Mouse (Mus musculus): ENCODE results near the gene Sgf29. TPM values are rescaled to one million over a fixed set of nuclear protein-coding genes. Genes with fewer than 3 reads are reported as not detected.

The Sgf29 gene
- polyA plus RNA-seq, 1 experiment from 2014 or later, result 28.9 TPM

DNA sequence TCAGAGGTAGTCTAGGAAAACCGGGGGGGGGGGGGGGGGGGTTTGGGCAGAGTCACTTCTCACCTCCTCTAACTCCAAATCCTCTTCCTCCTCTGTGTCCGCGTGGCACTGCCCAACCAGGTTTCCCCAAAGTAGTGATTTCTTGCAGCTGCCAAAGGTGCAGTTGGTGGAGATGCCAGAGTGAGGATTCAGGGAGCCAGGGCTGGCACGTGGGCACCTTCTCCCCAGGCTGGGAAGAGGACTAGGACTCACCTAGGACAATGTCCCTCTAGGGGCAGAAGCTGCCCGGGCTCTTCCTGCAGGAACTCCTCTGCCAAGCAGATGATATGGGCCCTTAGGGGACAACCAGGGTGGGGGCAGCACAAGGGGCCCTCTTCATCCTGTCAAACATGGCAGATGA, 42.6 kb downstream of the Sgf29 start:
- H3K9me3 ChIP-seq (ENCODE audit: control insufficient read depth, low read length), result no peaks in the 10 kb centered on the region
- no peak for ATAC-seq (ENCODE audit: low FRiP score, low TSS enrichment)
- no peak overlapping the region for H3K27ac ChIP-seq (replicated peaks)
- H3K4me3 ChIP-seq (ENCODE audit: low read depth, low read length), result no peak overlapping the region
- no peak for DNase-seq (ENCODE audit: low spot score)
- H3K36me3 ChIP-seq (ENCODE audit: control insufficient read depth, insufficient read depth, low read length), result no peaks in the 10 kb centered on the region; the same call in none of the 2 replicates
- TF ChIP-seq CTCF (IDR thresholded peaks at IDR 0.05; ENCODE audit: low read depth) (no peak), EP300 (optimal IDR thresholded peaks at IDR 0.05) (no peak)
- H3K4me2 ChIP-seq (replicated peaks; ENCODE audit: low read depth), result no peak overlapping the region
- H3K9ac ChIP-seq (ENCODE audit: low read length), result no peak overlapping the region
- H3K27me3 ChIP-seq (ENCODE audit: control insufficient read depth, insufficient read depth, low read length), result no peaks in the 10 kb centered on the region
- WGBS, result 83% methylated on average over 5 of the region's 5 CpGs
- H3K4me1 ChIP-seq (replicated peaks; ENCODE audit: control insufficient read depth, insufficient read depth), result no peaks in the 10 kb centered on the region; the same call in 1 of the 2 replicates

DNA sequence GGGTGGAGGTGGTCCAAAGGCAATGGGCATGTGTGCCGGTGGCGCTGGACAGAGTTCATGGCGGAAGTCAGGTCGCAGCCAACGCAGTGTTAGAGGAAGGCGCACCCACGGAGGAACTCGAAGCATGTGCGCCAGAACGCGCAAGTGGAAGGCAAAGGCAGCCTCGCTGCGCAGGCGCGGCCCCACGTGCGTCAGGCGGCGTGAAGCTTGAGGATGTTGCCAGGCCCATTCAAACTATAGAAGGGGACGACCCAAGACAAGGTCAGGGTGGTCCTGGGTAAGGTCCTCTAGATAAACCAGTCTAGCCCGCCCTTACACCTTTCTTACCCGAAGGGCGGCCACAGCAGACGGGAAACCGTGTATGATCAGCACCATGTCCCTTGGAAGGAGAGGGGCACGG, 43.3 kb downstream of the Sgf29 start:
- Histone ChIP-seq H3K4me1 (replicated peaks; ENCODE audit: control insufficient read depth, insufficient read depth) (no peaks in the 10 kb centered on the region; the same call in 1 of the 2 replicates), H3K4me3 (ENCODE audit: low read depth, low read length) (no peak overlapping the region), H3K27ac (replicated peaks) (no peak overlapping the region), H3K9me3 (ENCODE audit: control insufficient read depth, low read length) (no peaks in the 10 kb centered on the region), H3K27me3 (ENCODE audit: control insufficient read depth, insufficient read depth, low read length) (no peaks in the 10 kb centered on the region), H3K9ac (ENCODE audit: low read length) (no peak overlapping the region), H3K36me3 (ENCODE audit: control insufficient read depth, insufficient read depth, low read length) (no peaks in the 10 kb centered on the region; the same call in none of the 2 replicates), H3K4me2 (replicated peaks; ENCODE audit: low read depth) (no peak overlapping the region)
- ATAC-seq (ENCODE audit: low FRiP score, low TSS enrichment), result no peak
- 93% methylated on average over 26 of the region's 26 CpGs for WGBS
- TF ChIP-seq EP300 (optimal IDR thresholded peaks at IDR 0.05), result no peak
- TF ChIP-seq CTCF (IDR thresholded peaks at IDR 0.05; ENCODE audit: low read depth), result no peak
- no peak for DNase-seq (ENCODE audit: low spot score)

DNA sequence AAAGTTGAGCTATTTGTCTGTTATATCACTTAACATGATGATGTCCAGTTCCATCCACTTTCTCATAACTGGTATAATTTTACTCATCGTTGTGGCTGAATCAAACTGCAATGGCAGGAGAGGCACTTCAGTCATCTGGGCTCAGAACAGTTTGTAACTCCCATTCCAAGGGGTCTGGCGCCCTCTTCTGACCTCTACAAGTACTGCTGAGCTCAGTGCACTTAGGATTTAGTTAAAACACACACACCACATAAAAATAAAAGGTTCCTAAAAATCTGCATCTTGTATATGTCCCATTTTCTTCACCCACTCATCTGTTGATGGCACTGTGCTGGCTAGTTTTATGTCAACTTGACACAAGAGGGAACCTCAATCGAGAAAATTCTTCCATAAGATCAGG, 44.1 kb downstream of the Sgf29 start:
- Histone ChIP-seq H3K9me3 (ENCODE audit: control insufficient read depth, low read length) (no peaks in the 10 kb centered on the region), H3K27ac (replicated peaks) (no peak overlapping the region), H3K27me3 (ENCODE audit: control insufficient read depth, insufficient read depth, low read length) (no peaks in the 10 kb centered on the region), H3K9ac (ENCODE audit: low read length) (no peak overlapping the region), H3K36me3 (ENCODE audit: control insufficient read depth, insufficient read depth, low read length) (no peaks in the 10 kb centered on the region; the same call in none of the 2 replicates), H3K4me2 (replicated peaks; ENCODE audit: low read depth) (no peak overlapping the region), H3K4me3 (ENCODE audit: low read depth, low read length) (no peak overlapping the region), H3K4me1 (replicated peaks; ENCODE audit: control insufficient read depth, insufficient read depth) (no peaks in the 10 kb centered on the region; the same call in 1 of the 2 replicates)
- peak; percentile 85 for DNase-seq (ENCODE audit: low spot score)
- ATAC-seq (ENCODE audit: low FRiP score, low TSS enrichment), result no peak
- WGBS, result 22% methylated on average over 3 of the region's 3 CpGs
- peak; percentile 91 for TF ChIP-seq CTCF (IDR thresholded peaks at IDR 0.05; ENCODE audit: low read depth)
- no peak for TF ChIP-seq EP300 (optimal IDR thresholded peaks at IDR 0.05)

DNA sequence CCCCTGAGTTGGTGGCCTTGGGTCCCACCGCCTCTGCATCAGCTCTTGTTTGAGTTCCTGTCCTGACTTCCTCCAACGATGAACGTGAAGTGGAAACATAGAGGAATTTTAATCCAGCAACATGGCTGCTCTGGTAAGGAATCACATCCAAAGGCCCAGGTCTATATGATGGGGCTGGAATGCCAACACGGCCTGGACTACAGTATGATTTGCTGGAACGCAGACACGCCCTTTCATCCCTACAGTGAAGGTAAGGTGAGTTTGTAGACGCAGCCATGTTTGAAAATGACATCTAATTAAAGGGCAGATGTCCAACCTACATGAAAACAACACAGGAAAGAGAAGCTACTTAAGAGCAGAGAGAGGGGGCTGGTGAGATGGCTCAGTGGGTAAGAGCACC, 44.7 kb downstream of the Sgf29 start:
- DNase-seq (ENCODE audit: low spot score) (no peak), ATAC-seq (ENCODE audit: low FRiP score, low TSS enrichment) (no peak)
- 81% methylated on average over 7 of the region's 7 CpGs for WGBS
- TF ChIP-seq CTCF (IDR thresholded peaks at IDR 0.05; ENCODE audit: low read depth), result no peak
- no peak for TF ChIP-seq EP300 (optimal IDR thresholded peaks at IDR 0.05)
- Histone ChIP-seq H3K4me2 (replicated peaks; ENCODE audit: low read depth) (no peak overlapping the region), H3K4me3 (ENCODE audit: low read depth, low read length) (no peak overlapping the region), H3K9ac (ENCODE audit: low read length) (no peak overlapping the region), H3K9me3 (ENCODE audit: control insufficient read depth, low read length) (no peaks in the 10 kb centered on the region), H3K4me1 (replicated peaks; ENCODE audit: control insufficient read depth, insufficient read depth) (no peaks in the 10 kb centered on the region; the same call in 1 of the 2 replicates), H3K27ac (replicated peaks) (no peak overlapping the region), H3K36me3 (ENCODE audit: control insufficient read depth, insufficient read depth, low read length) (no peaks in the 10 kb centered on the region; the same call in none of the 2 replicates), H3K27me3 (ENCODE audit: control insufficient read depth, insufficient read depth, low read length) (no peaks in the 10 kb centered on the region)

DNA sequence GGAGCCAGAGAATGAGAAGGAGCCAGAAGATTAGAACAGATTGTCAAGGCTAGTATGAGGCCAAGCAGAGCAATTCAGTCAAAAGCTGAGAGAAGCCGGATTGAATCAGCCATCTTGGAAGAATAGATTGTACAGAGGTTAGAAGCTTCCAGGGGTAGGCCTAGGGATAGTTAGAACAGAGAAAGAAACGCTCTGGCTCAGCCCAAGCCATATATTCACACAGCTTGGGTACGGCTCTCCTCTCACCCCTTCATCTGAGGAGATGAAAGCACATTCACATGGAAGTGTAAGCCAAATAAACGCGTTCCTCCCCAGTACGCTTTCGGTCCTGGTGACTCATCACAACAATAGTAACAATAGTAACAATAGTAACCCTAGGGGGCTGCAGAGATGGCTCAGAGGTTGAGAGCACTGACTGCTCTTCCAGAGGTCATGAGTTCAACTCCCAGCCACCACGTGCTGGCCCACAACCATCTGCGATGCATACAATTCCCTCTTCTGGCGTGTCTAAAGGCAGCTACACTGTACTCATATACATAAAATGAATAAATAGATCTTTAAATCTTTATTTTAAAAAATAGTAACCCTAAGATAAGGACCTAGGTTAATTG, 45.4 kb downstream of the Sgf29 start:
- ATAC-seq (ENCODE audit: low FRiP score, low TSS enrichment) (no peak), DNase-seq (ENCODE audit: low spot score) (no peak)
- H3K27ac ChIP-seq (replicated peaks), result no peak overlapping the region; the same call in 1 of the 2 replicates
- no peaks in the 10 kb centered on the region; the same call in 1 of the 2 replicates for H3K4me1 ChIP-seq (replicated peaks; ENCODE audit: control insufficient read depth, insufficient read depth)
- no peak overlapping the region; the same call in 1 of the 2 replicates for H3K9ac ChIP-seq (ENCODE audit: low read length)
- peak overlapping the region; percentile 88 for H3K4me3 ChIP-seq (ENCODE audit: low read depth, low read length)
- WGBS, result 36% methylated on average over 10 of the region's 10 CpGs
- H3K27me3 ChIP-seq (ENCODE audit: control insufficient read depth, insufficient read depth, low read length), result no peaks in the 10 kb centered on the region
- H3K9me3 ChIP-seq (ENCODE audit: control insufficient read depth, low read length), result no peaks in the 10 kb centered on the region
- no peaks in the 10 kb centered on the region; the same call in none of the 2 replicates for H3K36me3 ChIP-seq (ENCODE audit: control insufficient read depth, insufficient read depth, low read length)
- peak overlapping the region; percentile 96 for H3K4me2 ChIP-seq (replicated peaks; ENCODE audit: low read depth)
- TF ChIP-seq CTCF (IDR thresholded peaks at IDR 0.05; ENCODE audit: low read depth) (no peak), EP300 (optimal IDR thresholded peaks at IDR 0.05) (no peak)

DNA sequence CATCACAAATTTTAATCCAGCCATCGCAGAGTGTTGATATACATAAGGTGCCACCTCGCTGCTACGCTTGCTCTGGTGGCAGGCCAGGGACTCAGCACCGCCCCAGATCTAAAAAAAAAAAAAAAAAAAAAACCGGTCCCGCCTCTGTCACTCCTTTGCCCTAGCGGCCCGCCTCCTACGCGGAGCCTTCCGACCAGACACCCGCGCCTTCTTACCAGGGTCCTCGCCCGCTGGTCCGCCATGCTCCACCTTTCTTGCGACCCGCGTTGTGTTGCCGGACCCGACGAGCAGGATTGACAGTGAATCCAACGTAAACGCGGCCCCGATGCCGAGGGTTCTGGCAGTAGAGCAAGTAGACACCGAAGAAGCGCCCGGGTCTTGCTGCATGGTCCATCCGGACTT, 46.1 kb downstream of the Sgf29 start, which contains the start of gene Bola2:
Gene Bola2, plus strand, starts transcription at position 192 of the 402 bp plus-strand sequence.
- ATAC-seq (ENCODE audit: low FRiP score, low TSS enrichment) (peak; percentile 61), DNase-seq (ENCODE audit: low spot score) (peak; percentile 73)
- no peaks in the 10 kb centered on the region; the same call in 1 of the 2 replicates for H3K4me1 ChIP-seq (replicated peaks; ENCODE audit: control insufficient read depth, insufficient read depth)

More for the DNA sequence above, 46.1 kb downstream of the Sgf29 start, which contains the start of gene Bola2:
- H3K27me3 ChIP-seq (ENCODE audit: control insufficient read depth, insufficient read depth, low read length), result no peaks in the 10 kb centered on the region
- peak within 1 kb of the TSS; percentile 88 for H3K4me3 ChIP-seq (ENCODE audit: low read depth, low read length)
- H3K36me3 ChIP-seq (ENCODE audit: control insufficient read depth, insufficient read depth, low read length), result no peaks in the 10 kb centered on the region; the same call in none of the 2 replicates
- H3K9me3 ChIP-seq (ENCODE audit: control insufficient read depth, low read length), result no peaks in the 10 kb centered on the region
- peak within 1 kb of the TSS; percentile 93 for H3K27ac ChIP-seq (replicated peaks)
- peak within 1 kb of the TSS; percentile 86 for H3K9ac ChIP-seq (ENCODE audit: low read length)
- under 1% methylated on average over 31 of the region's 31 CpGs for WGBS
- no peak for TF ChIP-seq EP300 (optimal IDR thresholded peaks at IDR 0.05)
- TF ChIP-seq CTCF (IDR thresholded peaks at IDR 0.05; ENCODE audit: low read depth), result no peak
- H3K4me2 ChIP-seq (replicated peaks; ENCODE audit: low read depth), result peak within 1 kb of the TSS; percentile 96

All from stomach, postnatal 0 days (tissue).